8 mouse cellular contexts compared by ENCODE assay signal in the genomic region with DNA sequence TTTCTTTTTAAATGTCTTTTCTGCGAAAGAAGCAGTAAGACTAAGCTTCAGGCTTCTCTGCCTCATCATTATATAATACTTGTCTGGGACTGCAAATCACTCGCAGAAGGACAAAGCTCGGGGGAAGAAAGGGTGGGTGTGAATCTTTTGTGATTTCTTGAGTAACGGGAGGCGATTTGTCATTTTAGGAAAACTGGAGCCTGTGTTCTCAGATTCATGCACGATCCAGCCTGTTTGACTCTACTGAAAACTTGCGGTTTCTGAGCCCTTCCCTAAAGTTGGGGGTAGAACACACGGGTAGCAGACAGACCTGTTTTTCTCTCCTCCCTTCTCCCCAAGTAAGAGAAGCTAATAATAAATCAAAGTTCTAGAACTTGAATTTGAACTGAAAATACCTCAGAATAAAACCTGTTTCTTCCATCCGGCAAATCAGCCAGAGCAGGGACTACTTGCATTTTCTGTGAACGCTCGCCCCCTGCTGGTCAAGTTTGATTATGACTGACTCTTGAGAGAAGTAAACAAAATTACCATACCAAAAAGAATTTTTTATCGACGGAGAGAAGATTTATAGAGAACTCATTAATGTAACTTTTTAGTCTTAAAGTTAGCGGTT.
DNase-seq lines count a peak whose midpoint lies in the region; ATAC-seq and TF ChIP-seq lines count a peak whose summit lies in the region.

No protein-coding gene starts in this region.

- H3K4me2 ChIP-seq in hindbrain, postnatal 0 days (ENCODE audit: low read depth, low read length): peak overlapping the region; percentile 41
- H3K4me2 ChIP-seq in midbrain, embryonic 13.5 days (replicated peaks): peak overlapping the region; percentile 41

- H3K9ac ChIP-seq in hindbrain, postnatal 0 days (replicated peaks; ENCODE audit: low read length): no peak overlapping the region
- H3K9ac ChIP-seq in midbrain, embryonic 13.5 days (replicated peaks): no peak overlapping the region

- H3K27ac ChIP-seq in hindbrain, postnatal 0 days: no peak overlapping the region
- no peak overlapping the region for H3K27ac ChIP-seq in midbrain, embryonic 13.5 days

- ATAC-seq in hindbrain, postnatal 0 days: no peak
- ATAC-seq in midbrain, embryonic 13.5 days: no peak

- H3K27me3 ChIP-seq in hindbrain, postnatal 0 days (ENCODE audit: insufficient read depth, low read length): no peaks in the 10 kb centered on the region
- peaks cover 10% of the 10 kb centered on the region; the same call in 1 of the 2 replicates for H3K27me3 ChIP-seq in midbrain, embryonic 13.5 days

- H3K36me3 ChIP-seq in hindbrain, postnatal 0 days (ENCODE audit: insufficient read depth, low read length): no peaks in the 10 kb centered on the region
- no peaks in the 10 kb centered on the region for H3K36me3 ChIP-seq in midbrain, embryonic 13.5 days

- no peaks in the 10 kb centered on the region for H3K4me1 ChIP-seq in hindbrain, postnatal 0 days (ENCODE audit: insufficient read depth, low read length)
- 0 out of 2 replicates have a peak, but pooled peaks cover 14% of the 10 kb centered on the region for H3K4me1 ChIP-seq in midbrain, embryonic 13.5 days (replicated peaks)

- no peaks in the 10 kb centered on the region for H3K9me3 ChIP-seq in hindbrain, postnatal 0 days (ENCODE audit: low read length)
- H3K9me3 ChIP-seq in midbrain, embryonic 13.5 days: no peaks in the 10 kb centered on the region

- DNase-seq in heart, adult 18-20 months: peak; percentile 35 to 84
- DNase-seq in heart, adult 11 months: no peak
- peak; percentile 91 for DNase-seq in cerebellum, adult 9-10 months
- peak; percentile 56 to 92 for DNase-seq in frontal cortex, adult 2 months (ENCODE audit: extremely low spot score in 1 of 2, low spot score in 1 of 2)
- peak; percentile 88 for DNase-seq in hindbrain, postnatal 0 days (ENCODE audit: low spot score)
- peak; percentile 78 to 89 for DNase-seq in left cerebral cortex, postnatal 25 days (ENCODE audit: low spot score in 2 of 2)
- DNase-seq in spleen, postnatal 10 days (ENCODE audit: low spot score in 2 of 2): peak; percentile 14 to 66

- 35% methylated on average over 14 of the region's 14 CpGs for WGBS in hindbrain, postnatal 0 days
- WGBS in midbrain, embryonic 13.5 days: 32% methylated on average over 14 of the region's 14 CpGs

- H3K4me3 ChIP-seq in hindbrain, postnatal 0 days (ENCODE audit: low read length): peak overlapping the region; percentile 18; the same call in 1 of the 2 replicates
- no peak overlapping the region for H3K4me3 ChIP-seq in midbrain, embryonic 13.5 days (replicated peaks)

- TF ChIP-seq CTCF in hindbrain, postnatal 0 days (IDR thresholded peaks at IDR 0.05; ENCODE audit: low read depth): peak; percentile 71

- intact Hi-C loops in left cerebral cortex, postnatal 25 days (cut with DNase I): loop anchor here (1.0 to 10.0 kb wide), 10 partner anchors 69 to 1189 kb away; partner anchors contain the start of gene Cnksr2
